Mouse (Mus musculus) spleen, adult 18-20 months (tissue): ENCODE measurements around the gene Pdk3.

Experiments
- DNase-seq, 2 experiments: peaks; one replicate each; pipeline ENCODE4 v3.0.0; 2022; ENCODE audit warnings: mixed read lengths in 2 of 2

Pdk3 gene

DNA sequence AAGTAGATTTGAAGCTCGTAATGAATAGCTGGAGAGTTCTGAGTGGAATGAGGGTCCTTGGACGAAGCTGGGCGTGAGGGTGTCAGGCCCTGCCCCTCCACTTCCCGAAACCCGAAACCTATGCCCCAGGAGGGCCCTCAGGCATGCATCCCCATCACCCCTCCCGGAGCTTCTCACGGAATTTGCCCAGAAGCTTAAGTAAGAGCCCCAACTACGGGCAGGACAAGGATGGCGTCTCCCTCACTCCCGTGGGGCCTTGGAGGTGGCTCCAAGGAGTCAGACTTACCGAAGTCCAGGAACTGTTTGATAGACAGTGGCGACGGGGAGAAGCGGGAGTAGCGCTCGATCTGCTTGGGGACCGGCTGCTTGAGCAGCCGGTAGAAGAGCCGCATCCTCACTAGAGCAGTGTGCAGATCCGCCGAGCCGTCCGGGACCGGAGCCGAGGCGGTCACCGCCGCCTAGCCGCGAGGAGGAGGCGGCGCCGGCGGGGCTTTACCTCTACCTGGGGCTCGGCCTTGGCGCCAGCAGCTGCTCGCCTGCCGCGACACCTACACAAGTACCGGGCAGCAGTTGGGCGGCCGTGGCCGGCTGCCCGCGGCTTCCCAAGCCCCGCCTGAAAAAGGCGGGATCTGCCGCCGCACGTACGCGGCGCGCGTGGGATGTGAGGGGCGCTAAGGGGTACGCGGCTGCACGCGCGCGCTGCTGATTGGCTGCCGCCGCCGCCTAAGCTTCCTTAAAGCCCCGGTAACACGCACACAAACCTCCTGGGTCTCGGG is at the start of gene Pdk3:
Pdk3 (minus strand) TSS at position 641 of the 776 bp plus-strand sequence.
- DNase-seq: peak; percentile 72 to 73

DNA sequence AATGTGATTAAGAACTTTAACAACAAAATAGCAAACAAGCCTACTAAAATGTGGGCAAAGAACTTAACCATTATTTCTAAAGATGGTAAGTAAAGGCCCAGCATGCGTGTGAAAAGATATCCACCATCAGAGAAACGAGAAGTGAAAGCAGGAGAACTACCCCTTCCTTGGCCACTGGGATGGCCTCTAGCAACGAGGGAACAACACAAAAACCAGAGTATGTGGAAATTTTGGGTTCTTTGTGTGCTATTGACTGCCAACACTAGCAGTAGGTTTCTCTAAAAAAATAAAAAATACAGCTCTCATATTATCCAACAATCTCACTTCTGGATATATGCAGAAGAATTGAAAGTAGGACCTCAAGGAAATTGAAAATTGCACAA is 45.6 kb upstream of the Pdk3 start:
- no peak for DNase-seq

DNA sequence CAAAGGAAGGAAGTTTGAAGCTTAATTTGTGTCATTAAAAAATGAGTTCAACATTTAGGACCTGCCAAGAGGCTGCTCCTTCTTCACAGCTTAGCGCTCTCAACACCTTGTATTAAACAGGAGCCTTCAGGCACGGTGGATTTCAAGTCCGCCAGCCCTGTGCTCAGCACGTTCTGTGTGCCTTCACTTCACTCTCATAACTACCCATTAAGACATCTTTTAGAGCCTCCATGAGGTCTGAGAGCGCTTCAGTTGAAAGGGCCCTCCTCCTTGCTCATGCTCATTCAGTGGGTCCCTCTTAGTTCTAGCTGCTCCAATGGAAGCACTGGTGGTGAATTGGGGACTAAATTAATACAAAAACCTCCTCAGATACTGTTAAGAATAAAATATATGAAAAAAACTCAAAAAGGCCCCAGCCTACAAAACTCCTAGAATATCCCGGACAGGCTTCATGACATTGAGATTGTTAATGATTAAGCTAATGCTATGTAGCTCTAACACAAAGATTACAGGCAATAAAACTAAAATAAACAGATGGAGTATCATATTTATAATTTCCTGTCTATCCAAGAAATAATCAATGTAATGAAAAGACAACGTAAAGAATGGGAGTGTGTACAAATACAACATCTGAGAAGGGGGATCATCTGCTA is 45.1 kb upstream of the Pdk3 start:
- DNase-seq: no peak

DNA sequence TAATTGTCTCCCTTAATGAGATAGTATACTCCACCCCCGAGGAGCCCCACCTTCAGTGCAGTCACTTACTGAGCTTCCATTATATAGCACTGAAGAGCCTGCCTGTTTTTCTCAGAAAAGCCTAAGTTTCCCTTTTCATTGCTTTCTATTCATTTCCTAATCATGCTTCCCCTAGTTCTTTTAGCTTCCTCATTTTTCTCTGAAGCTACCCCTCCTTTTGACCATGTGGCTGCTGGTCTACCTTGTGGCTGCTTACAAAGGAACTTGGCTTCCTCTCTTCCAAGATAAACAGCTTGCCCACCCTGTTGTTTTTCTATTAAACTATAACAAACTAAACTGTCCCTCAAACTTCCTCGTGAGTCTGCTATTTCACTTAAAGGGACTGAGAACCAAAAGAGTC is 31.4 kb upstream of the Pdk3 start:
- no peak for DNase-seq

DNA sequence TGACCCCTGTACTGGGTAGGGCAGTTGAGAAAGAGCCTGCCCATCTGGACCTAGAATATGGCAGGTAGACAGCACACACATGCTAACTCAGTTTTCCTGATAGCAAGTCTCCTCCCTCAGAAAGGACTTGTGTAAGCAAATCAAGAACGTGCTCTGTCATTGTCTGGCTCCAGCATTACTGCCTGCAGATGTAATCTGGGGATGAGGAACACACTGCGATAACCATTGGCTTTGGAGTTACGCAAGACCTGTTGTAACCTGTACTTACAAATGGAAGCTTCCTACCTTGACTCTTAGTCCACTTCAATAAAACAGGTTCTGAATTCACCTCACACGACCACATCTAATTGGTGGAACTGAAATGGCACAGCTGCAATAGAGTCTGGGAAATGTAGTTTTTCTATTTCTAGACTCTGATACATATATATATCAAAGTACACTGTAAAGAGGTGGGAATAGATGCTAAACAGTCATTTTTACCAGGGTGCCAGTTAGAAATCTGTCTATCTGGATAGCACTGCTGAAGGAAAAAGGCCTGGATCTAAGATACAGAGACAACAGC is 30.6 kb upstream of the Pdk3 start:
- DNase-seq: no peak

DNA sequence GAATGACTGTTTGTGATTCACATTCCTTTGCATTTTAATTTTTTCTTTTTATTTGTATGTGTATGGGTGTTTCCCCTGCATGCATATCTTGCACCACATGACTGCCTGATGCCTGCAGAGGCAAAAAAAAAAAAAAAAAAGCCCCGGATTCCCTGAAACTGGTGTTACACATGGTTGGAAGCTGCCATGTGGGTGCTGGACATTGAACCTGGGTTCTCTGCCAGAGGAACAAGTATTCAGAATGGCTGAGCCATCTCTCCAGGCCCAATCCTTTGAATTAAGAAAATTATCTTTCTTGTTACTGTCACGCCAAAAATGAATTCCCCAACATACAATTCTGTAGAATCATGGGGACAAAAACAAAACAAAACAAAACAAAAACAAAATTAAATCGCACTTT is 25.8 kb upstream of the Pdk3 start:
- DNase-seq: no peak

DNA sequence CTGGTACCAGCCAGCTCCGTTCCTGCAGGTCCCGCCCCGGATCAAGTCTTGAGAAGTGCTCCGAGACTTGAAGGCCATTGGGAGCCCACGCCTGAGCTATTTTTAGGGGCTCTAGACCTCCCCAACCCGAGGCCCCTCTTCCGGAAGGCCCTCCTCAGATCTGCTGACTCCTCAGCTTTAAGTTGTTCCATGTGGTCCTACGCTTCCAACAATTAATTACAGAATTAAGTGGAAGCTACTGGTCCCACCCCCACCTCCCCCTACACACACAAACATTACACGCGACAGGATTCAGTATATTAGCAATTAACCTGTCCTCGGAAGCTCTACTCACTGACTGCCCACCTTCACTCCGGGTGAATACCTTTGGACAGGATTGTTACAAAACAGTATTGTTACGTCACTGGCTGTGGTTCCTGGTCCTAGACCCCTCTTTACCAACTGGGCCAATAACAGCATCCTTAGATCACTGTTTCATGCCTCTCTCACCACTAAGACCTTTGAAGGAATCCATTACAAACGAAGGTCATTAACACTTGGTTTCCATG is 410 bp upstream of the Pdk3 start:
- no peak for DNase-seq

DNA sequence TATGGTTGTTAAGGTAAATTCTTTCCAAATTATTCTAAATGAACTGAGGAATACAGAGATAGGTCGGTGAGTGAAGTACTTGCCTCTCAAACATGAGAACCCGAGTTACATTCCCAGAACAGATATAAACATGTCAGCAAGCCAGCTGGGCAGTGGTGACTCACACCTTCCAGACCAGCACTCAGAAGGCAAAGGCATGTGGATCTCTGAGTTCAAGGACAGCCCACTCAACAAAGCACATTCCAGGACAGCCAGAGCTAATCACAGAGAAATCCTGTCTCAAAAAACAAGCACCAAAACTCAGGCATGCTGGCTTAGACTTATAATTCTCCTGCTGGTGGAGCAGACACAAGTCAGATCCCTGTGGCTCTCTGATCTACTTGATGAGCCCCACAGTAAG is 6.2 kb downstream of the Pdk3 start:
- no peak for DNase-seq

DNA sequence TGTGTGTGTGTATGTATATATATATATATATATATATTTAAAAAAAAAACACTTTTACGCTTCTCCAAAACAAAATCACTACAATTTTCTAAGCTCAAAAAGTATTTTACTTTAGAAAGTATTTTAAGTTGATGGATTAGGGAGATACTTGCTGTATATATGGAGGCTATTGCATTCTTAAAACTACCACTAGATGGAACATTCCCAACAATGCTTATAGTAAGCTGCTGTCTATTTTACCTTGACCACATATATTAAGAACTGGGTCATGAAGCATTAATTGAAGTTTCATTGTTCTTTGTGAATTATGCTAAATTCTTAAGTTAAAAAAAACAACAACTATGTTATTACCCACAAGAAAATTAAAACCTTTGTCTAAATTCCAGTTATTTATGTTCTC is 24.0 kb downstream of the Pdk3 start:
- no peak for DNase-seq

DNA sequence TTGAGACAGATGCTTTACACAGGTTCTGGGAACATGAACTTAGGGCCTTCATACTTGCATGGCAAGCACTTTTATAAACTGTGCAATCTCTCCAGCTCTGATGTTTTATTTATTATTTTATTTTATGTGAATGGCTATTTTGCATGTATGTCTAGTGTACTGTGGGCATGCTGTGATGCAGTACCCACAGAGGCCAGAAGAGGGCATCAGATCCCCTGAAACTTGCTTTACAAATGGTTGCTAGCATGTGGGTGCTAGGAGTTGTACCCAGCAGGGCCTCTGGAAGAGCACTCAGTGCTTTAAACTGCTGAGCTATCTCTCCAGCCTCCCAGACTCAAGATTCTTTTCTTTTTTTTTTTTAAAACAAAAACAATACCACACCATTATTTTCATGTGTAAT is 38.8 kb downstream of the Pdk3 start:
- peak; percentile 21 to 64 for DNase-seq

DNA sequence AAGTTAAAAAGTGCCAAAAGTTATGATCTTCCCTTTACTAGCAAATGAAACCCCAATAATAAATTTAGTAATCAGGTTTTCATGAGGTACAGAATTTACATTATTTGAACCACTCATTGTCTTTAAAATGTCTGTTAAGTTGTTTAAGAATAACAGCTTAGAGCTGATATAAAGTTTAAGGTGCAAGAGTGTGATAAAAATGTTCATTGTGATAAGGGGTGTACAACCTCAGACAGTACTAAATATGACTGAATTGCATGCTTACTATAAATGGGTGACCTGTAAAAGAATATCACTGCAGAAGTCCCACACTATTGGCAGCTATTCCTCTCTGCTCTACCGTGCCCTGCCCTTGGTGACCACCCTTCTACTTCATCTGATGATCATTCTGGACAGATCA is 42.4 kb downstream of the Pdk3 start:
- no peak for DNase-seq

DNA sequence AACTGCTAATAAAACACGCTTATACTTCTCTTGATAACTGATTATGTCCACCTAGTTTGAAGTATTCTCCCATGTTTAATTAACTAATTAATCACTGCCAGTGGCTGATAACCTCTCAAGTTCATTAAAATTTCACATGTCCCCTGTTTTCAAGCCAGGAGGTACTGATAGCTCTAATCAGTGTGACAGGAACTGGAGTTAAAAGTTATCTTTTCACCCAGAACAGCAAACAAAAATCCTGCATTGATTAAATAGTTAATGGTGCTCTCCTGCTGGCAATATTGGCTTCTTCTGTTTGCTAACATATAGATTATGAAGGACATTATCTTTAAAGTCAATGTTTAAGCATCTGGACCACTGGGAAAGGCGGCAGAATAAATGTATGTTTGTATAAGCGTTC is 71.2 kb downstream of the Pdk3 start:
- no peak for DNase-seq

DNA sequence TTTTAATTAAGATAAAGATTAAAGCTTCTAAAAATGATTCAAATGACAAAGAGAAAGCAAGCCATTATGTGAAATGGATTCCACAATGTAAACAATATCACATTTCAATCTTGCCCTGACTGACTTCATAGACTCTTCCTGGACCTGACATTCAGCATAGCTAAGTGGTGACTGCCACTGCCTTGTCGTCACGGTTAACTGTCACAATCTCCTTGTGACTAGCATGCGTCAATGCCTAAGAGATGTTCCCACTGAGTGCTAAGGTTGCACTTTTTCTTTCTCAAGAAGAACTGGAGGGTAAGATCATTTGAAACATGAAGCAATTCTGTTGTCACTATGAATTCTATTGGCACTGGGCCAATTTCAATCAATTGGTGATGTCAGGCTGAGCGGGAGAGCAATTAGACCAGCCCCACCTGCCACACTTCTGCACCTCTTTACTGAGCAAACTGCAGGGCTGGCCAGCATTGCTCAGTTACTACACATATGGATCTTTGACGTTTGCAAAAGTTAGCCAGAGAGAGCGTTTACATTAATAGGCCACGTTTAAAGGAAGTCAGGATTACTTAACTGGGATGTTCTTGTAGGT is 75.0 kb downstream of the Pdk3 start:
- no peak for DNase-seq

DNA sequence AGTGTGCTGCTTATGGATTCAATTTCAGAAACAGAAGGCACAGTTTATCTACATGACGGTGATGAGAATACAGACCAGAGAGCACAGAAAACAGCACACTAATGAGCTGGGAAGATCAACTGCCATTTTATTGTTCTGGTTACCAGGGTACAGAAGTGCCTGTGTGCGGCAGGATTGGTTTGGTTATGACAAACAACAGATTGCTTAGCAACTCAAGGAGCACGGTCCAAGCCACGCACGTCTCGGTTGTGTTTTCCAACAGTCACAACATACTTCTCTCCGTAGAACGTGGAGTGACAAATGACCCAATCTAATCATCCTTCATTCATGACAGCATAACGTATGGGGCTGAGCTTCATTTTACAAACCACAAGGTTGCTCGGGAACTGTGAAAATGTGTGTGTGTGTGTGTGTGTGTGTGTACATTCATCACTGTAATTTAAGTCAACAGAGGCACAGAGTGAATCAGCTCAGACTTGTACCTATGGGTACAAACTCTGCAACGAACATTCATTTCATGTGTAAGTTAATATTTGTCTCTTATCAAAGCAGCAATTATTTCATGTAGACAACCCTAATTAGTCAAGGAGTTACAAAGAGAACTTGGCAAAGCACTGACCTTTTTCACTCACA is 76.7 kb downstream of the Pdk3 start:
- DNase-seq: no peak

DNA sequence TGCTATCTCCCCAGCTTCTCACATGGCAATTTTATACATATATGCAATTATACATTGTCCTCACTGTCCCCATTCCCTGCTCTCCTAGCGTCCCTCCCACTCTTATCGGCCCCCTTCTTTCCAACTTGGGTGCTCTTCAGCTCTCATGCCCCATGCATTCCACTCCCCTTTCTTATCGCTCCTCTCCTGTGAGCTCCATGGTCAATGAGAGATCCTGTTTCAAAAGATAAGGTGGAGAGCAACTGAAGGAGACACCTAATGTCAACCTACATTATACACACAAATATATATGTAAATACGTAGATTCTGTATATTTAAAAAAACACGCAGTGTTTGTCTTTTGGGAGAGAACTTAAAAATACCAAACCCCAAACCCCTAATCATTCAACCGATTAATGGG is 81.4 kb downstream of the Pdk3 start:
- no peak for DNase-seq

DNA sequence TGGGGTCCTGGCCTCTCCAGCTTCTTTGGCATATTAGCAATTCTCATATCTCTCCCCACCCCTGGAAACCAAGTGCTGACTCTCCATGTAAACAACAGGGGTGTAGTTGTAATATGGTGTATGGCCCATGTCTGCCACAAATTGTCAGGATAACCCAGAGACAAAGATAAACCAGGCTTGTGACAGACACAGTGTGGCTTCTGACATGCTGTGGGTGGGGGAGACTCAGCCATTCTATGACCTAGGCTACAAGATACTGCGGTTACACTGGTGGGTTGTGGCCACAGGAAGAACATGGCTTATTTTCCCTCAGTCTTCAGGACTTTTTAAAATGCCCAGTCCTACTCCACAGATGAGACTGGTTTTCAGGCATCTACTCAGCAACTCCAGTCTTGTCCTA is 82.8 kb downstream of the Pdk3 start:
- no peak for DNase-seq

DNA sequence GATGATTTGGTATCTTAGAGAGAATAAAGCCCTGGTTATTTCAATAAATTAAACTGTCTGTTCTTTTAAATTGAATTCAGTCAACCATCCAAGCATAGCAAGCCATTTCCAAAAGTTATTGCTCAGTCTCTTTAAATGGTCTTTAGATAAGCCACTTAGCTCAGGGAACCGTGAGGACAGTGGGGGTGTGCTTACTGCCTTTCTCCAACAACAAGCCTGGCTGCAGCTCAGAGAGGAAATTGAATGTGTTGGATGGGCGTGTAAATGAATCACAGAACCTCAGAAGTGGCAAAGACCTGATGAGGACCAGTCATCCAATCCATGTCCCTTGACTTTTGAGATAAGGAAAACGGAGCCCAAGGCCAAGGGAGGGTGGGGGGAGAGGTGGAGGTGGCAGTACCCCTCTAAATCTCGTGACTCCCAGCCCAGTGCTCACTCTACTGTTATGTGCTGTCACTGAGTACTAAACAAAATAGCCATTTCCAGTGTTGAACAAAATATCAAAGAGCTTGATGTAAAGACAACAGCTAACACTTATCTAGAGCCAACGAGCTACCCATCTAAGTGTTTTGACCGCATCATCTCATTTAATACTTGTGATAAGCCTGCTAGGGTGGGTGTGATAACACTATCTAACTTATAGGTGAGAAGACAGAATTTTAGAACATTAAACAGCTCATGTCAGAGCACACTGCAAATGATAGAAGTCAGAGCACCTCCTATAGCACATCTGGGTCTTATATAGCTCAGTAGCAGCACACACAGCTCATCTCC is 98.8 kb downstream of the Pdk3 start:
- DNase-seq: no peak

DNA sequence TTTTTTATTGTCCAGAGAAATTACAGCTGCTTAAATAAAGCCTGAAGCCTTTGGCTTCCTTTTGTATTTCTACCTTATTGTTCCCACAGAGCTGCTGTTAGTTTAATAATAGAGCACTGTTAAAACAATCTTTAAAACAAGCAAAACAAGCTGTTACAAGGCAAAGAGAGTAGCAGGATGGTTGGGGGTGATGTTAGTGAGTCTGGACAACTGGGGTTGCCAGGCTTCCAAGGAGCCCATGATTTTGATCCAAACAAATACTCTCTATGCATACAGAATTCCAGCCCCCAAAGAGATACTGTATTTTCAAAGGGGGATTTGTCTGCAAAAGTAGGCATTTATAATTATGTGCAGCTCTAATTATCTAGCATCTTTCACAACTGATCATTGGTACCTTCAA is 99.6 kb downstream of the Pdk3 start:
- no peak for DNase-seq

DNA sequence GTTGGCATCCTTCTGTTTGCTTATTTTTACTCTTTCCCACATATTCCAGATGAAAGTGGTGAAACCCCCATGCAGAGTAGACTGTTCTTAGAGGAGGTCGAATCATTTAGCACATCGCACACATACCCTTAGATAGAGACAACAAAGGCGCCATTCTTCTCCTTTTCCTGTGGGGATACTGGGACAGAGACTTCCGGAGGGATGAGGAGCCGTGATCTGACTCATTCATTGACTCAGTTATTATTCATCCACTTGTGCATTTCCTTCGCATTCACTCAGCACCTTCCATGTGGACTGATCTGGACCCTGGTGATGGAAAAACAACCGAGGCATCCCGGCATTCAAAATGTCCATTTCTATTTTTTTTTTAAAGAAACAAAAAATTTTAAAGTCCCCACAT is 101.1 kb downstream of the Pdk3 start:
- no peak for DNase-seq

DNA sequence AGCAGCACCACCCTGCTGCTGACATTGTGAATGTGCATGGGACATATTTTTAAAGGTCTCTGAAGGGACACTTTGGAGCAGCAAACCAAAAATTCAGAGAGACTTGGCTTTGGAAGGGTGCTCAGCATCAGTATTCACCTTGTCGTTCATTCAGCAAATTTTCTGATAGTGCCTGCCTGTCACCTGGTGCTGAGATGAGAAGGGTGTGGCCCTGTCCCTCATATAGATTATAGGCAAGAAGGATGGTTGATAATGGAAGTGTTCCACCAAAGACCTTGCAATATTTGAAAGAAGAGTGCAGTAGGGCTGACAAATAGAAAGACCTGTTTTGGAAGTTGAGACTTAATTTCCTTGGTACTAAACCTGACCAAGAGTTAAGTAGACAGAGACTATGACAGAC is 102.5 kb downstream of the Pdk3 start:
- no peak for DNase-seq
